Mouse (Mus musculus): ENCODE measurements around the gene Kcnip1.

DNA sequence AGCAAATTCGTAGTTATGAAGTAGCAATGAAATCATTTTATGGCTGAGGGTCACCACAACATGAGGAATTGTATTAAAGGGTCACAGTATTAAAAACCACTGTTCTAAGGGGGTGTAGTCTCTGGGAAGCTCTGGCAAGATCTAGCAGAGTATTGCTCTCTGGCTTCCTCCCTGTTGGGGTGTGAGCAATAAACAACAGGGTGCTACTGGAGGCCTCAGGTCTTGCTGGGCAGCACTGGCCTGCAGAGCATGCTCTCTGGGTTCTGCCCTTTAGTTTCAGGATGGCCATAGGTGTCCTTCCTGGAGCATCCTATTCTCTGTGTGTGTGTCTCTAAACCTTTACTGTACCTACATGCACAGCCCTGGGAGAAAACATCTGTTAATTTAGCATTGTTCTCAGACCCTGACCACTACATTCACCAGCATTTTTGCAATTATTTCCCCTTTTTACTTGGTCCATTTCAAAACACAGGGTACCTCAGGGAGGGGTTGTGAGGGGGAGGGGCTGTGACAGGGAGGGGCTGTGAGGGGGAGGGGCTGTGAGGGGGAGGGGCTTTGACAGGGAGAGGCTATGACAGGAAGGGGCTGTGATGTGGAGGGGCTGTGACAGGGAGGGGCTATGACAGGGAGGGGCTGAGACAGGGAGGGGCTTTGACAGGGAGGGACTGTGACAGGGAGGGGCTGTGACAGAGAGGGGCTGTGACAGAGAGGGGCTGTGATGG, 291.6 kb downstream of the Kcnip1 start:
- no peak for TF ChIP-seq CTCF (IDR thresholded peaks at IDR 0.05; ENCODE audit: extremely low read depth, insufficient read depth, low read length)
- TF ChIP-seq POLR2A (IDR thresholded peaks at IDR 0.05; ENCODE audit: extremely low read depth, insufficient read depth, low read length), result no peak
